Mouse (Mus musculus) embryonic facial prominence, embryonic 14.5 days (tissue): Measurements from ENCODE around the gene Nfrkb. TPM values are rescaled to one million over a fixed set of nuclear protein-coding genes. Genes with fewer than 3 reads are reported as not detected.

Experiments
- ATAC-seq: fragments of 200-750 bp; cut with Nextera tagmentation; 2 replicates; pipeline ENCODE4 v1.8.0; 2017; ENCODE audit warnings: low read depth, moderate number of reproducible peaks, moderate TSS enrichment
- DNase-seq: peaks from one replicate; pipeline ENCODE4 v3.0.0-alpha.2; 2015; ENCODE audit warnings: low spot score
- H3K27ac ChIP-seq: fragments of 300-500 bp; sonication (generic); replicated peaks from 2 replicates; pipeline ENCODE4 v1.5.1; 2014; ENCODE audit warnings: low read depth, mild to moderate bottlenecking, low read length, moderate library complexity
- H3K27me3 ChIP-seq: fragments of 300-500 bp; sonication (generic); replicated peaks from 2 replicates; pipeline ENCODE4 v1.6.1; 2014; ENCODE audit warnings: low read length; ENCODE audit not compliant: control insufficient read depth, insufficient read depth
- H3K36me3 ChIP-seq: fragments of 300-500 bp; sonication (generic); 2 replicates; pipeline ENCODE4 v1.6.1; 2014; ENCODE audit warnings: low read length, mixed read lengths; ENCODE audit not compliant: control insufficient read depth, insufficient read depth
- H3K4me1 ChIP-seq: fragments of 300-500 bp; sonication (generic); 2 replicates; pipeline ENCODE4 v1.6.1; 2014; ENCODE audit warnings: antibody characterized with exemption, low read length; ENCODE audit not compliant: control insufficient read depth, insufficient read depth
- H3K4me2 ChIP-seq: fragments of 300-500 bp; sonication (generic); 2 replicates; pipeline ENCODE4 v1.6.1; 2014; ENCODE audit warnings: low read depth, mild to moderate bottlenecking, low read length, moderate library complexity, mixed read lengths
- H3K4me3 ChIP-seq: fragments of 300-500 bp; sonication (generic); 2 replicates; pipeline ENCODE4 v1.5.1; 2014; ENCODE audit warnings: low read depth, mild to moderate bottlenecking, low read length
- H3K9ac ChIP-seq: fragments of 300-500 bp; sonication (generic); 2 replicates; pipeline ENCODE4 v1.6.1; 2014; ENCODE audit warnings: low read depth, mild to moderate bottlenecking, low read length, moderate library complexity, mixed read lengths
- H3K9me3 ChIP-seq: fragments of 300-500 bp; sonication (generic); 2 replicates; pipeline ENCODE4 v1.6.1; 2016; ENCODE audit warnings: low read length; ENCODE audit not compliant: control insufficient read depth
- WGBS: fragments of 180-500 bp; shearing (Covaris S2); extraction: QIAGEN DNeasy Blood & Tissue Kit; methylation state at CpG from one replicate; pipeline ENCODE4 v1.1.7; 2014; 5-methylcytosine and 5-hydroxymethylcytosine counted together
- polyA plus RNA-seq: library from polyadenylated mRNA; unstranded; fragments of >200 nt; fragmentation: Nextera tagmentation; extraction: Ambion mirVana; gene quantifications from 2 replicates; pipeline ENCODE4 v1.2.1, GENCODE M21; 2014

The Nfrkb gene
- polyA plus RNA-seq, 1 experiment from 2014 or later = 18.3 TPM

DNA sequence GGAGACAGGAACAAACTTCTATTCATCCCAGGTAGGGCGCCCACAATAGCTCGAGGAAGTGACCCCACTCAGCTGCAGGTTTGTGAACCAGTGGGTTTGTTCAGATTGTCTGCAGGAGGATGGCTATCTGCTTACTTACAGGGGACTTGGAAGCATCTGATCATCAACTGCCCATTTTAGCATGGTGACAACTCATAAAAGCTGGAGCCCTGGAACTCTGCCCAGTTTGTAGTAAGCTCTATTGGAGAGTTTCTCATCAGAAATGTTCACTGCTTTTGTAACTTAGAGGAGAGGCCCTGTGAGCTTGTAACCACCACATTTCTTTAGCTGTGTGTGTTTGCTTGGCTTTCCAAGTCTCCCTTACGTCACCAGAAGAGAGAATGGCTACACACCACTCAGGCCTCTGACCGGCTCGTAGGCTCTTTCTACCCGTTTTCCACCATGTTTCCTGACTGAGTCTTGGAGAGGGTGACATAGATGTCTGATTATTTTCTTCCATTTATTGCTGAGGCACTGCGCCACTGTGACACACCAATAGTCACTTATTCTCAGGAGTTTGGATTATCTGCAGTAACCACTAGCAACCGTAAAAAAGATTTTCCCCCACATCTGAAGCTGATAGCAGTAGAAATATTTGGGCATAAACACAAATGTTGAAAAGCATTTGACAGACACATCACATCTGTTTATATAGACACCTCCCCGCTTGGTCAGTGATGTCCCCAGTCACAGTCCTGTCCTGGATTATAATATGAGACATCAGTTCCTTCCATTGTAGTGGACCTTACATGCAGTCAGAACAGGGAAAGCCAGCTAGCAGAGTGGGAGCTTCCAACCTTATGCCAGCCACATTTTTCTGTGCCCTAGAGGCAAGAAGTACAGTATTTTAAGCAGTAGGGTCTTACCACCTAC, 22.0 kb upstream of the Nfrkb start:
- DNase-seq (peak; percentile 10), ATAC-seq (no peak)

GRCm38 (mm10) chr9:31365086-31365485, 20.9 kb upstream of the Nfrkb start:
- no peak overlapping the region for H3K27ac ChIP-seq
- no peaks in the 10 kb centered on the region for H3K27me3 ChIP-seq
- no peaks in the 10 kb centered on the region for H3K4me1 ChIP-seq
- no peak for ATAC-seq
- no peak overlapping the region for H3K4me2 ChIP-seq
- H3K9me3 ChIP-seq = no peaks in the 10 kb centered on the region
- WGBS = 77% methylated on average over 8 of the region's 8 CpGs
- 0 out of 2 replicates have a peak overlapping the region, but pooled peaks have one; percentile 19 for H3K9ac ChIP-seq
- no peak overlapping the region for H3K4me3 ChIP-seq
- no peak for DNase-seq
- peaks cover 24% of the 10 kb centered on the region for H3K36me3 ChIP-seq

More for the DNA sequence above, 22.0 kb upstream of the Nfrkb start:
- no peaks in the 10 kb centered on the region for H3K4me1 ChIP-seq
- 92% methylated on average over 9 of the region's 9 CpGs for WGBS
- no peaks in the 10 kb centered on the region for H3K27me3 ChIP-seq
- no peaks in the 10 kb centered on the region for H3K9me3 ChIP-seq
- H3K4me3 ChIP-seq = no peak overlapping the region
- H3K9ac ChIP-seq = no peak overlapping the region
- no peak overlapping the region for H3K4me2 ChIP-seq
- peaks cover 31% of the 10 kb centered on the region for H3K36me3 ChIP-seq
- no peak overlapping the region for H3K27ac ChIP-seq

DNA sequence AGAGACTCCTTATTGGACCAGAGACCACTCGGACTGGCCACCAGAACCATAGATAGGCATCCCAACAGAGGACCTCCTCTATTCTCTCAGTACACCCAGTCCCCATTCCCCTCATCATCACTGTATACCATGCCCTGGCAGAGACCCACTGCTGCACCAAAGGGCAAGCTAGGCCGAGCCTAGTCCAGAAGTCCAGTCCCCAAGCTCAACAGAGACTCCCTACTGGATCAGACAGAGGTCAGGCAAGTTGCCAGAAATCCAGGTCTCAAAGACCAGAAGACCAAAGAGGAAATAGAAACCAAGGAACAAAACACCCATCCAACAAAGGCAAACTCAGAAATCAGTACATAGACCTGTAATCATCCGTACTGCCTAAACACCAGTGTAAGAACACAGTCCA, 14.3 kb upstream of the Nfrkb start:
- ATAC-seq = no peak
- peaks cover 35% of the 10 kb centered on the region for H3K36me3 ChIP-seq
- no peak overlapping the region for H3K27ac ChIP-seq
- H3K9ac ChIP-seq = no peak overlapping the region
- H3K4me1 ChIP-seq = no peaks in the 10 kb centered on the region
- no peak overlapping the region for H3K4me2 ChIP-seq
- DNase-seq = no peak
- H3K4me3 ChIP-seq = no peak overlapping the region
- H3K9me3 ChIP-seq = peaks cover 10% of the 10 kb centered on the region
- WGBS = 93% methylated on average over 3 of the region's 3 CpGs
- no peaks in the 10 kb centered on the region for H3K27me3 ChIP-seq

DNA sequence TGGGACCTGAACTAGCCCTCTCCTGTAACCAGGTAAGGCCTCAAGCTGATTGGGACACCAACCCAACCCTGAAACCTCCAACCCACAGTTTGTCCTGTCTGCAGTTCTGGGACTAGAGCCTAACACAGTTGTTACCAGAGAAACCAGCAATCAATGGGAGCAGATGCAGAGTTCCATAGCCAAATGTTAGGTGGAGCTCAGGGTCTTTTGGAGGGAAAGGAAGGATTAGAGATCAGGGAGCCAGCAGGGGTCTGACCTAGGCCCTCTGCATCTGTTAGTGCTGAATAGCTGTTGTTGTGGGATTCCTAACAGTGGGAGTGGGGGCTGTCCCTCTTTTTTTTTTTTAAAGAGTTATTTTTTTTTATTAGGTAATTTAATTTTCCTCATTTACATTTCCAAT, 9.3 kb upstream of the Nfrkb start:
- peaks cover 30% of the 10 kb centered on the region for H3K36me3 ChIP-seq
- ATAC-seq = no peak
- no peak overlapping the region for H3K4me3 ChIP-seq
- H3K4me1 ChIP-seq = no peaks in the 10 kb centered on the region
- no peak overlapping the region for H3K27ac ChIP-seq
- no peak for DNase-seq
- peaks cover 10% of the 10 kb centered on the region for H3K9me3 ChIP-seq
- no peaks in the 10 kb centered on the region for H3K27me3 ChIP-seq
- no peak overlapping the region for H3K9ac ChIP-seq
- H3K4me2 ChIP-seq = no peak overlapping the region

- no peaks in the 10 kb centered on the region for H3K9me3 ChIP-seq
- H3K27ac ChIP-seq = no peak overlapping the region
- ATAC-seq = no peak
- H3K4me1 ChIP-seq = peaks cover 8% of the 10 kb centered on the region; the same call in 1 of the 2 replicates
- DNase-seq = no peak
- H3K27me3 ChIP-seq = no peaks in the 10 kb centered on the region
- WGBS = 80% methylated on average over 17 of the region's 17 CpGs
- peaks cover 9% of the 10 kb centered on the region for H3K36me3 ChIP-seq
- 0 out of 2 replicates have a peak overlapping the region, but pooled peaks have one; percentile 75 for H3K4me3 ChIP-seq
- H3K9ac ChIP-seq = no peak overlapping the region
- no peak overlapping the region for H3K4me2 ChIP-seq
These were observed 1.0 kb upstream of the Nfrkb start for GRCm38 (mm10) chr9:31384786-31385499.

DNA sequence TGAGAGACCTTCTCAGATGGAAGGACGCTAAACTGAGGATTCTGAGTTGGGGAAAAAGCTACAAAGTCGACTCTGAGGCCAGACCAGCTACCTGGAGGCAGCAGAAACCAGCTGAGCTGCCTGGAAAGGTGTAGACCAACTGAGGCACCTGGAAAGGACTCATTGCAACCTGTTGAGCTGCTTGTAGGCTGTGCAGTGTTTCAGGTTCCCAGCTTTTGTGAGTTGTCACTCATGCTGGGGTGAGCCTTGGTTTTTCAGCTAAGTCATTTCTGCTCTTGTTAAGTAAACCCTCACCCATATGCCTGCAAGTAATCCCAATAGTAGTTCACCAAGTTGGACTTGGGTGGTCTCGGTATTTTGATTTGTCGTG, 507 bp upstream of the Nfrkb start:
- H3K27ac ChIP-seq = no peak overlapping the region
- WGBS = 25% methylated on average over 4 of the region's 4 CpGs
- ATAC-seq = peak; percentile 19; the same call in 1 of the 2 replicates
- peak overlapping the region; percentile 84 for H3K4me2 ChIP-seq
- peak; percentile 9 for DNase-seq
- H3K4me3 ChIP-seq = peak overlapping the region; percentile 75
- peaks cover 15% of the 10 kb centered on the region for H3K36me3 ChIP-seq
- peak overlapping the region; percentile 86 for H3K9ac ChIP-seq
- H3K9me3 ChIP-seq = no peaks in the 10 kb centered on the region
- H3K27me3 ChIP-seq = no peaks in the 10 kb centered on the region
- H3K4me1 ChIP-seq = peaks cover 8% of the 10 kb centered on the region; the same call in 1 of the 2 replicates

GRCm38 (mm10) chr9:31386368-31387180, 582 bp downstream of the Nfrkb start:
- 17% methylated on average over 23 of the region's 44 CpGs for WGBS
- DNase-seq (peak; percentile 19), ATAC-seq (peak; percentile 71)
- H3K4me3 ChIP-seq = peak overlapping the region; percentile 75
- peaks cover 25% of the 10 kb centered on the region for H3K36me3 ChIP-seq
- peak overlapping the region; percentile 86 for H3K9ac ChIP-seq
- H3K4me1 ChIP-seq = peaks cover 8% of the 10 kb centered on the region; the same call in 1 of the 2 replicates
- no peak overlapping the region; the same call in 1 of the 2 replicates for H3K27ac ChIP-seq
- no peaks in the 10 kb centered on the region for H3K27me3 ChIP-seq
- no peaks in the 10 kb centered on the region for H3K9me3 ChIP-seq
- peak overlapping the region; percentile 84 for H3K4me2 ChIP-seq

DNA sequence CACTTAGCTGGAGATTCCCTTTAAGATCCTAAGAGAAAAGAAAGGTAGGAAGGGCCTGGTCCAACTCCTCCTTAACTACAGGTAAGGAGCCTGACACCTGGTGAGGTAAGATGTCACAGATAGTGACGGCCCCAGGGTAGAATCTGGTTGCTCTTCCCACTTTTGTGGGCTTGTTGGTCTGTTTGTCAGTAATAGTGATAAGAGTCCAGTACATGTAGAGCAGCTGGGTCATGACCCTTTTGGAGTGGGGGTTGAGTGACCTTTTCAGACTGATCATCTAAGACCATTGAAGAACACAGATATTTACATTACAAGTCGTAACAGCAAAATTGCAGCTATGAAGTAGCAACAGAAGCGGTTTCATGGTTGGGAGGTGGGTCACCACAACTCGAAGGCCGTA, 1.2 kb downstream of the Nfrkb start:
- no peaks in the 10 kb centered on the region for H3K27me3 ChIP-seq
- peak overlapping the region; percentile 75 for H3K4me3 ChIP-seq
- ATAC-seq (no peak), DNase-seq (no peak)
- H3K27ac ChIP-seq = no peak overlapping the region
- WGBS = 84% methylated on average over 5 of the region's 5 CpGs
- H3K36me3 ChIP-seq = peaks cover 31% of the 10 kb centered on the region
- H3K4me2 ChIP-seq = peak overlapping the region; percentile 84
- H3K4me1 ChIP-seq = peaks cover 8% of the 10 kb centered on the region; the same call in 1 of the 2 replicates
- H3K9ac ChIP-seq = peak overlapping the region; percentile 86
- no peaks in the 10 kb centered on the region for H3K9me3 ChIP-seq
